Mouse (Mus musculus) kidney, postnatal 10 days (tissue): ENCODE results near the gene Htr5b.

Source experiments
- DNase-seq: peaks from one replicate; pipeline ENCODE4 v3.0.0; 2021; ENCODE audit warnings: mixed read lengths

Gene Htr5b

DNA sequence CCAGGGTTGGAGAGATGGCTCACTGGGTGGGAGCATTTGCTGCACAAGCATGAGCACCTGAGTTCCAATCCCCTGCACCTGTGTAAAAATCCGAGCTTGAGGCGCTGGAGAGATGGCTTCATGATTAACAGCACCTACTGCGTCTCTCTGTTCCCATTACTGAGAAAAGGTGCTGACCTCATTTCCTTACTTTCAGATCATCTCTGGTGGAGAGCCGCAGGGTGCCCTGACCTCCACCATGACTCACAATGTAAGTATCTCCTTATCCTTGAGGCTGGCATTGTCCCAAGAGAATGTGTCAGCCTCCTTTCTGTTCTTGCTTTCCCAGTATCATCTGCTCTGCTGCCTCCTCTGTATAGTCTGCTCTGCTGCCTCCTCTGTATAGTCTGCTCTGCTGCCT is 45.2 kb downstream of the Htr5b start:
- DNase-seq = no peak

DNA sequence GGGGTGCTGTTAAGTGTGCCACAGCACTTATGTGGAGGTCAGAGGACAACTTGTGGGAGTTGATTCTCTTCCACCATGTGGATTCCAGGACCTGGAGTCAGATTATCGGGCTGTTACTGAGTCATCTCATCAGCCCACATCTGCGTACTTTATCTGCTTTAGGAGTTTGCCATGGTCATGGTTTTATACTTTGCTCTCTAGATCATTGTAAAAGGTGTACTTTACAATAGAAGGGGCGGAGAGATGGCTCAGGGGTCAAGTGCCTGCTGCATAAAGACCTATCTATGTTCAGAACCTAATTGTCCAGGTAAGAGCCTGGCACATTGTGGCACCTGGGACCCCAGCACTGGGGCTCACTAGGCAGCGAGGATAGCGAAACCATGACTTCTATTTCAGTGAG is 48.9 kb downstream of the Htr5b start:
- DNase-seq = no peak

DNA sequence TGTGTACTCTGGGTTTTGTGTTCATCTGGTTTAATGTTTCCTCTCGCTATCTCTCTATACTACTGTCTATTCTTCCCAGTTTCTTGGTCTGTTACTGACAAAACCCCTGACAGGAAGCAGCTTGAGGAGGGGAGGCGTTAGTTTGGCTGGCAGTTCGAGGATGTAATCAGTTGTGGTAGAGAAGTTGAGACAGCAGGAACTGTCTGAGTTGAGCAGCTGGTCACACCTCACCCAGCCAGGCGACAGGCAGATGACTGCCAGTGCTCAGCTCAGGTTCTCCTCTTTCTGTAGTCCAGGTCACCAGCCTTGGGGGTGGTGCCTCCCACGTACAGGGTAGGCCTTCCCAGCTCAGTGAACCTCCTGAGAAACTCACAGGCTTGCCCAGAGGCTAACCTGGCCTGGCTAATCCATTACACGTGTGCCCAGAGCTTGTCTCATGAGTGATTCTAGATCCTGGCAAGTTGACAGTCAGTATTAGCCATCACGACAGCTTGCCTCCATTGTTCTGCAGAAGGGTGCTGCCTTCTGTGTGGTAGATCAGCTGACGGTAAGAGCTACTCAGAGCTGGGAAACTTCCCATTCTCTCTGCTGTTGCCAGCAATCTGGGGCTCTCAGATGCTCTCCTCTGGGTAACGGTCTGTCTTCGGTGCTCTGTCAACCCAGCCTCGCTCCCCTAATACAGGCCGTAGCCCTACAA is 49.8 kb downstream of the Htr5b start:
- DNase-seq = no peak

DNA sequence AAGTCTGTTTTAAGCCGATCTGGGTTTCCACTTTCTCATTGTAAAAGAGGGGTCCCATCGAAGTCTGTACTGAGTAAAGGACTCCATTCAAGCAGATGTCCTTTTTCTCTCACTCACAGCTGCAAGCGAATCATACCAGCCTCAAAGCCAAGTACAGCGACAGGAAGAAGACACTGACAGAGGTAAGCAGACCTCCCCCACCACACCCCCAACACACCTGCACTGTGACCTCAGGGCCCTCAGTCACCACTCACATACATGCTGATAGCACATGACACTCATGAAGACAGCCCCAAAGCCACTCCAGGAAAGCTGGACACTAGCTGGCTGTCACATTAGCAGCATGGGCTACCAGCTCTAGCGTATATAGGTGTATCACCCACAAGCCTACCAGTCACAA is 50.5 kb downstream of the Htr5b start:
- no peak for DNase-seq

DNA sequence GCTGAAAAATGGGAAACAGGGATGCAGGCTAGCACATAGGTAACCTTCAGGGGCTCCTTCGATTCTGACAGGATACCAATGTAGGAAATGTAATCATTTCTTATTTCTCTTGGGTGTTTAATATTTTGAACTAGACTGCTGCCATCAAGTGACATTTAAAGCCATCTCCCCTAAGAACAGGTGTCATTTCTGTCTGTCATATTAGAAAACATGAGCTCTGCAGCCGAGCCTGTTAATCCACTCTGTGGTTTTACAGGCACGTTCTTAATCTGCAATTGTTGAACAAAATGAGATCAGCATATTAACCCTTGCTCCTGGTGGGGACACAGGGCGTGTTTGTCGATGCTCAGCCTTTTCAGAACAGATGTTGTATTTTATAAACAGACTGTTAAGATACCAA is 56.8 kb downstream of the Htr5b start:
- no peak for DNase-seq

DNA sequence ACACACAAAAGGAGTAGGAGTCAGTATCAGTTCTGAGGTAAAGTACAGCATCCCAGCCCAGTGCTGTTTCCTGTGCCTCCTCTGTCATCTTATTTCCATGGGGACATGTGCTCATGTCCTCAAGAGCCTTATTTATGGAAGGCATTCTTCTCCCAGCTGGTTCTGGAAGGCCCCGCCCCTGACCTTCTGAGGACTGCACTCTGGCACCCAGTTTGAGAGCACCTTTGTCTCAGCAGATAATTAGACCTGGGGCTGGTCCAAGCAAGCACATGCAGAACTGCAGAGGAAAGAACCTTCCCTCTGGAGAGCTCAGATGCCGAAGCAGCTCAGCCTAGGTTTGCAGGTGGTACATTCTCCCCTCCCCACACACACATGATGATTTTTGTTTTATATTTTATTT is 60.0 kb downstream of the Htr5b start:
- DNase-seq = no peak

DNA sequence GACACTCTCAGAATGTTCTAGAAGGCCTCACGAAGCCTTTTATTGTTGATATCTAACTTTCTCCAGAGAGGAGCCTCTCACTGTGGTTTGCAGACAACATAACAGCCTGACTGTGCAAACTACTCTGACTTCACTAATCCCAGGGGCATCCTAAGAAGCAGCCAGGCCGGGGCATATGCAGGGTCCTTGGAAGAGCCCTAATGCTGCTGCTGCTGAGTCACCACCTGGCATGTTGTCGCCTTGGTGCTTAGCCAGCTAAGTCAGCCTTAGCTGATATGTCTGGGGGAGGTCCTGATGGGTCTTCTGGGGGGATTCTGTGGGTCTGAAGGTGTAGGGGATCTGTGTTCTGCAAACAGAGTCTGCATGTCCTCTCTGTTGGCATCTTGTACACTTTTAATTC is 62.0 kb downstream of the Htr5b start:
- DNase-seq = no peak

DNA sequence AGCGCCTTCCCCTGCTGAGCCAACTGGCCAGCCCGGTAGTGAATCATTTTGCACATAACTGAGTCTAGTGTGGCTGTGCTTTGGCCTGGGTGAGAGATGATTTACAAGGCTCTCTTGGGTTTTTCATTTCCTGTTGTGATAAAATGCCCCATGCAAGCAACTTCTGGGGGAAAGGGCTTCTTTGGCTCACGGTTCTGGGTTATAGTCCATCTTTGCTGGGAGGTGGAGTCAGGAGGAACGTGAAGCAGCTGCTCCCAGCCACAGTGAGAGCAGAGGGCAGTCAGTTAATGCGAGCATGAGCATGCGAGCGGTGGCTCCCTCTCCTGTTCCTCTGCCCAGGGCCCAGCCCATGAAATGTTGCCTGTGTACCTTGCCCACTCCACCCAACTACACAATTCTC is 64.5 kb downstream of the Htr5b start:
- peak; percentile 62 for DNase-seq

DNA sequence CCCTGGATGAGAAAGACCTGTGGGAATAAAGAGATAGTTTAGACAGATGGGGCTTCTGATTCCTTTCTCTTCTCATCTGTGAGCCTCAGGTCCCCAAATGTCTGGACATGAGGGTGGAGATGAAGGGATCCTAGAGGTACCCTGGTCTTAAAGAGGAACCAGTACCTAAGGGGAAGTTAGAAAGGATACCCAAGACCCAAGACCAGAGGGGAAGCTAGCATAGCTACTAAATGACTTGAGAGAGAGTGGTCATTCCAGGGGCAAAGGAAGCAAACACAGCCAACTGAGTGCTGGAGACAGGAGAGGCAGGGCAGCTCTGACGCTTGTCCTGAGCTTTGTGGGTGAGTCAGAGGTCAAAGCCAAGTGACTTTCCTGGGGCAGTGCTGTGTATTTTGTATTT is 65.6 kb downstream of the Htr5b start:
- DNase-seq = no peak

DNA sequence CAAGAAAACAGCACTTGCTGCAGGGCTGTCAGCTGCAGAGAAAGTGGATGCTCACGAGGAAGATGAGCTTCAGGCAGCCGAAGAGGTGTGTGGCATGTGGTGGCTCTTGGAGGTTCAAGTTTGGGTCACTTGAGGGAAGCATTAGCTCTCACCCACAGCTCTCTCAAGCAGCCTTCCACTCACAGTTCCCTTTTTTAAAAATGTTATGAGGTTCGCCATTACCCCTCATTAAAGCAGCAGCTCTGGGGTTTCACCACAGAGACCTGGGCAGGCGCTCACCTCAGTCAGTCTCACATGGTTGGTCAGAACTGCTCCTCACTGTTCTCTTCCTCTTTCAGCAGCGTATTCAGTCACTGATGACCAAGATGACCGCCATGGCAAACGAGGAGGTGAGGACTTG is 66.4 kb downstream of the Htr5b start:
- DNase-seq = no peak

DNA sequence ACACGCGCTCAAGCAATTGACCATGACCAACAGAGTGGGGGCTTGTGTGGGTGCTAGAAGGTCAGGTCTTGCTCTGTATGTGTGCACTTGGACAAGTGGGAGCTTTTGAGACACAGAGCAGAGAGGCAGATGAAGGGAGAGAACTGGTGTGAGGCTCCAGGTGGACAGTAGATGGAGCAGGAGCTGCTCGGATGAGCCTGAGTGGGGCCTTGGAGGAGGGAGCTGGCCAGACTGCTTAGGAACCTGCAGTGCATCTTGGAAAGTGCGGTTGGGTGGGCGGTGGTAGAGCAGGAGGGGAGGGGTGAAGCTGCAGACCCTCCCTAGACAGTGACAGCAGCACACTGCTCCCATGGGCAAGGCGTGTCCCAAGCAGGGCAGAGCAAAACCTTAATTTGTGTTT is 68.2 kb downstream of the Htr5b start:
- DNase-seq = peak; percentile 14
